ENCODE assay signal across 22 mouse cellular contexts in the genomic region with DNA sequence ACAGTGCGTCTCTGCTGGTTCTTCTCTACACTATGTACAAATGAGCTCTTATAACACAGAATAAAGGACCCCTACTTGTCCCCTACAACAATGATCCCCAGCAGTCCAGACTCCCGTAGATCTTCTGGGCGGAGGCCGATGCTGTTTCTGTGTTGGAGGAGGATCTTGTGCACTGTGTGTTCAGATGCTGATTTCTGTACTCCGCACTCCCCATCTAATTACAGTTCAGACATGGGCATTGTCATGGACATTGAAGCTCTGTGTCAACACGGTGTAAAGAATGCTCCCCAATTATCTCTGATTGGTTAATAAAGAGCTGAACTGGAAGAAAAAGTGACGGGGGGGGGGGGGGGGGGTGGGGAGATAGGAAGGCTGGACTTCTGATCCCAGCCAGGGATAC. TPM values are rescaled to one million over a fixed set of nuclear protein-coding genes. Genes with fewer than 3 reads are reported as not detected.
DNase-seq lines count a peak whose midpoint lies in the region; ATAC-seq lines count a peak whose summit lies in the region.
"Had no signal": no experiment of that assay in that cellular context is flagged by ENCODE, and none has a peak within 500 bp of the region (broad histone marks: within the 10 kb centered on the region; RNA-seq: fewer than 3 reads in every experiment).

No protein-coding gene starts in this region.

- DNase-seq in liver, embryonic 13.5 days, result no peak
- no peak for DNase-seq in liver
- DNase-seq in Muller cell, postnatal 12 days (ENCODE audit: inconsistent ontology term), result peak; percentile 7
- peak; percentile 32 for DNase-seq in forebrain, embryonic 14.5 days (ENCODE audit: low spot score)
- DNase-seq in layer of hippocampus, postnatal 10 days (ENCODE audit: low spot score in 2 of 2), result no peak
- no peak for DNase-seq in natural killer cell, adult 2 months (ENCODE audit: low spot score in 2 of 2)
- DNase-seq in spleen, postnatal 4 days (ENCODE audit: low spot score in 2 of 2), result no peak
- DNase-seq: cerebellum, adult 8-10 months; gastrocnemius, postnatal 36 days; kidney, adult 18-20 months; lung, adult 18-20 months; lung, postnatal 36 days; right cerebral cortex, postnatal 14 days; spleen, adult 18-20 months; thymus, postnatal 36 days had no signal

- ATAC-seq in liver, embryonic 13.5 days (ENCODE audit: low read depth), result 0 out of 2 replicates have a peak, but pooled peaks have one; percentile 15
- peak; percentile 55 for ATAC-seq in forebrain, embryonic 14.5 days

- H3K4me2 ChIP-seq in liver, embryonic 13.5 days, result peak overlapping the region; percentile 10; the same call in 1 of the 2 replicates
- H3K4me2 ChIP-seq in forebrain, embryonic 14.5 days (ENCODE audit: low read length), result no peak overlapping the region
- H3K4me2 ChIP-seq: embryonic facial prominence, embryonic 13.5 days; neural tube, embryonic 13.5 days had no signal

- no peak overlapping the region for H3K9ac ChIP-seq in liver, embryonic 13.5 days
- no peak overlapping the region for H3K9ac ChIP-seq in forebrain, embryonic 14.5 days (ENCODE audit: low read length)
- H3K9ac ChIP-seq: embryonic facial prominence, embryonic 13.5 days; neural tube, embryonic 13.5 days had no signal

- H3K4me1 ChIP-seq in liver, embryonic 13.5 days (replicated peaks), result peaks cover 39% of the 10 kb centered on the region
- H3K4me1 ChIP-seq in forebrain, embryonic 14.5 days (ENCODE audit: control insufficient read depth, insufficient read depth, low read length), result peaks cover 5% of the 10 kb centered on the region; the same call in 1 of the 2 replicates
- H3K4me1 ChIP-seq: embryonic facial prominence, embryonic 13.5 days; neural tube, embryonic 13.5 days had no signal

- 57% methylated on average over 7 of the region's 7 CpGs for WGBS in liver, embryonic 13.5 days (ENCODE audit: insufficient replicate concordance)
- WGBS in forebrain, embryonic 14.5 days, result 9% methylated on average over 6 of the region's 7 CpGs

- no peaks in the 10 kb centered on the region for H3K36me3 ChIP-seq in liver, embryonic 13.5 days
- no peaks in the 10 kb centered on the region for H3K36me3 ChIP-seq in forebrain, embryonic 14.5 days (ENCODE audit: control insufficient read depth, insufficient read depth, low read length)
- H3K36me3 ChIP-seq: embryonic facial prominence, embryonic 13.5 days; G1E; heart, embryonic 10.5 days; hindbrain, embryonic 10.5 days; midbrain, embryonic 10.5 days; neural tube, embryonic 13.5 days had no signal

- H3K27ac ChIP-seq in liver, embryonic 13.5 days, result no peak overlapping the region
- H3K27ac ChIP-seq in forebrain, embryonic 14.5 days (ENCODE audit: low read depth, low read length), result no peak overlapping the region
- H3K27ac ChIP-seq: embryonic facial prominence, embryonic 13.5 days; heart, embryonic 10.5 days; hindbrain, embryonic 10.5 days; kidney, postnatal 0 days; midbrain, embryonic 10.5 days; neural tube, embryonic 13.5 days had no signal

- H3K27me3 ChIP-seq in liver, embryonic 13.5 days, result no peaks in the 10 kb centered on the region
- H3K27me3 ChIP-seq in forebrain, embryonic 14.5 days (replicated peaks; ENCODE audit: control insufficient read depth, insufficient read depth, low read length), result no peaks in the 10 kb centered on the region
- H3K27me3 ChIP-seq: embryonic facial prominence, embryonic 13.5 days; neural tube, embryonic 13.5 days had no signal

- no peak overlapping the region for H3K4me3 ChIP-seq in liver, embryonic 13.5 days (replicated peaks)
- H3K4me3 ChIP-seq in forebrain, embryonic 14.5 days (ENCODE audit: low read depth, low read length), result no peak overlapping the region
- H3K4me3 ChIP-seq: embryonic facial prominence, embryonic 13.5 days; heart, embryonic 10.5 days; hindbrain, embryonic 10.5 days; midbrain, embryonic 10.5 days; neural tube, embryonic 13.5 days had no signal

- no peaks in the 10 kb centered on the region for H3K9me3 ChIP-seq in liver, embryonic 13.5 days (replicated peaks)
- no peaks in the 10 kb centered on the region for H3K9me3 ChIP-seq in forebrain, embryonic 14.5 days (replicated peaks; ENCODE audit: control insufficient read depth, low read length)
- H3K9me3 ChIP-seq: embryonic facial prominence, embryonic 13.5 days; heart, embryonic 10.5 days; hindbrain, embryonic 10.5 days; midbrain, embryonic 10.5 days; neural tube, embryonic 13.5 days had no signal

RNA-seq across cellular contexts. Expression of a gene that starts 27.6 kb away (rescaled TPM):
- polyA plus RNA-seq in liver, embryonic 13.5 days (2015; fragmentation: Nextera tagmentation; extraction: Ambion mirVana), result 273 and 316 TPM in 2 replicates
- polyA plus RNA-seq in forebrain, embryonic 14.5 days (2014; fragmentation: Nextera tagmentation; extraction: Ambion mirVana), result 366 and 400 TPM in 2 replicates
- total RNA-seq in layer of hippocampus, postnatal 10 days (2021), result 100 to 1,000 TPM; 117 to 118 TPM

RNA-seq across cellular contexts. Expression of a gene that starts 41.3 kb away (rescaled TPM):
- 13.4 and 16.1 TPM in 2 replicates for polyA plus RNA-seq in liver, embryonic 13.5 days (2015; fragmentation: Nextera tagmentation; extraction: Ambion mirVana)
- polyA plus RNA-seq in forebrain, embryonic 14.5 days (2014; fragmentation: Nextera tagmentation; extraction: Ambion mirVana), result 28.0 and 32.1 TPM in 2 replicates
- total RNA-seq in layer of hippocampus, postnatal 10 days (2021), result 10 to 100 TPM; 21.9 to 23.8 TPM

Comparison
In these comparisons a context has a peak if more than half of its experiments do, and no peak if none do; other contexts are left out.
1. DNase-seq: peak in Muller cell, postnatal 12 days (single experiment) and forebrain, embryonic 14.5 days (single experiment); none in liver, embryonic 13.5 days (single experiment), liver (single experiment), layer of hippocampus, postnatal 10 days (0 of 2), natural killer cell, adult 2 months (0 of 2) and spleen, postnatal 4 days (0 of 2).